Mouse (Mus musculus) megakaryocyte, embryonic 14.5 days (primary cell): Measurements from ENCODE around the gene Arhgap44.

Experiments used
- FLI1 ChIP-seq: IDR thresholded peaks from 2 replicates; pipeline ENCODE4 v1.6.1; 2012; ENCODE audit warnings: low read length, inconsistent platforms, mixed read lengths
- GATA1 ChIP-seq: IDR thresholded peaks from 3 replicates; pipeline ENCODE4 v1.6.1; 2012; ENCODE audit warnings: mixed read lengths, low read length, inconsistent platforms, borderline replicate concordance

- TF ChIP-seq FLI1: no peak
- no peak for TF ChIP-seq GATA1
These were observed 29.1 kb downstream of the Arhgap44 start for GRCm38 (mm10) chr11:65133661-65134060.
